Mouse (Mus musculus) lung, postnatal 25 days (tissue): ENCODE measurements around the gene Itga1.

Source experiments
- DNase-seq: peaks from one replicate; pipeline ENCODE4 v3.0.0; 2022; ENCODE audit warnings: low spot score

Itga1 gene

DNA sequence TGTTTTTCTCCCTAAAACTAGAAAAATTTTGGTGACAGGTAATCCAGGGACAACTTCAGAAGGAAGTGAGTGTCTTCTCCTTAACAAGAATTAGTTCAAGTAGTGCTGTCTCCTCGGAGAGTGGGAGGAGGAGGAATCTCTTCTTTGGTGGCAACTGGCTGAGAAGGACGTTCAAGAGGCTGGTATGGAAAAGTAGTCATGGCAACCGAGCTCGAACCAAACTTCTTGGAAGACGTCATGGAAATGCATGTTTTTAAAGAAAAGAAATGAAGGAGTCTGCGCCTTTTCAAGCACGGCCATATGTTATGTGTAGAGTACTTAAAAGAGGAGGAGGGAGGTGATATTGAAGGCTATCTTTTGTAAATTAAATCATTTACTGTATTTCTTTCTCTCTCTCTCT, 49.2 kb downstream of the Itga1 start:
- DNase-seq = no peak

DNA sequence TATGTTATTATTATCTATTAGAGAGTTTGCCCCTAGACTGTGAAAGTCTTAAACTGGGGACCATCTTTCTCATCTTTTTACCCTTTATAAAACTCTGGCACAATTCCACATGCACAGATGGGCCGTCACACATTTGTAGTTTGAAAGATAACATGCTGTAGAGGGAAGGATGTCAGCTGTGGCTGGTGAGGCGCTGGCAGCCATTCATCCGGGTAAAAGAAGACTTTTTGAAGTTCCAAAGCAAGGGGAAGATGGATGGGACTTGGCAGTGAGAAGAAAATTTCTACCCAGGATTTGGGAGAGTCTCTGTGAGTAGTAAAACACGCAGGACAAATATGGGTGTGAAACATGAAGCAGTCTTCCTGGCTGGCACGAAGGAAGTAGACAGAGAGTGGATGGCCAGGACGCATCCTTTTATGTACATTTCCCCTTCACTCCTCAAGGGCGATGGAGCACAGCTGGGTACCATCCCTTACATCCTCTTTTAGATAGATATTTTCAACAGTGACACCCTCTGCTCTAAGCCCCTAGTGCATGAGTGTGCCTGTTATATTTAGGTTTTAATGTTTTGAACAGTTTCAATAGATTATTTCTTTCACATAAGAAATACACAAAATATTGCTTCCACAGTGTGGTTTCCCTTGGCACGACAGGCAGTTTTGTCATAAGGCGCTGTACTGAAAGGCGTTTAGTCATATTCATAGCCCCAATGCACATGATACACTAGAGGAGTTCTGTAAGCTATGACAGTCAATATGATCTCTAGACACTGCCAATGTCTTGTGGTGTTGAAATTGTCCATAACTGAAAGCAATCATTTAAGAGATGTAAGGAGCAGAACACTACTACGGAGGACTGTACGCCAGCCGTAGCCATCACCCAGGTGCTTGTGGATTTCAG, 50.9 kb downstream of the Itga1 start:
- peak; percentile 36 for DNase-seq

DNA sequence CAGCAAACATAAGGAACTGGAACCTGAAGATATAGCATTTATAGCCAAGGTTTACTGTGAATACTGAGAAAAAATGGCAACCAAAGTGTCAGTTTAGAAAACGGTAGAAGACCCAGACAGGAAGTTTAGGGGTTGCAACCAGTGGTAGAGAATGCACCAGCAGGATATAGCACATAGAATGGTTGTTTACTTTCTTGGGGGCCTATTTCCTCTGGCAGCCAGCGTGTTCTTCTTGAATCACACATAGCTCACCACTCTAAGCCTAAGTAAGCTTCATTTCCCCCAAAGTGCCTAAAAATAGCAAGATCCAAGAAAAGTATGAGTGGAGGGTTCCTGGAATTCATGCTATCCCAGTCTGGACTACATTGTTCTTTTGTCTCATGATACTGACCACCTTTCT, 59.1 kb downstream of the Itga1 start:
- DNase-seq = no peak

DNA sequence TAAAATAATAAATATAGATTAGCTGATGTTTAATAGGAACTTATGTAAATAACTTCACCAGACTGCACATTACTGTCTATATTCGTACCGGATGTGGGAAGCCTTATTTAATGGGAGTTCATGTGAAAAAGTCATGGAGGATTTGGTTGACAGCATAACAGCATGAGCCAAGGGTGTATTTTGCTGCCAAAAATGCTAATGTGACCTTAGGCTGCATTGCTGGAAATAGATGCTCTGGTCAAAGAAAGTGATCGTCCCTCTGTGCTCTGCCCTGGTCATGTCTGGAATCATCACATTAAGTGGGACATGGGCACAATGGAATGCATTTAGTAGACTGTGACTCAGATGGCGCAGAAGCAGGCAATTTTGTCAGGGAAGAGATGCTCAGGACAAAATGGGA, 64.5 kb downstream of the Itga1 start:
- no peak for DNase-seq

DNA sequence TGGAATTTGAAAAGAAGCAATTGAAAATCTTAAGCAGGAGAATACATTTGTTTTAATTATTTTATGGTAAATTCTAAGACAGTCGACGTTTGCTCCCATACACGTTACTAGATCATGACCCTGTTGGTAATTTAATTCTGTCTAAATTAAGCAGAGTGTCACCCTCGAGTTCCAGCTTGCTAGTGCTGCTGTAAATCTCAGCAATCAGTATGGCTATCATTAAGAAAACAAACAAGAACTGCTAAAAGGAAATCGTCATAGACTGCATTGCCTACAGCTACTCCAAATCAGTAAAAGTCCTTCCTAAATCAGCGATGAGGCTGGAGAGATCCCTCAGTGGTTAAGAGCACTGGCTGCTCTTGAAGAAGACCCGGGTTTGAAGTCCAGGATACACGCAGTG, 66.4 kb downstream of the Itga1 start:
- DNase-seq = no peak

GRCm38 (mm10) chr13:115033135-115033534, 68.6 kb downstream of the Itga1 start:
- DNase-seq = no peak

DNA sequence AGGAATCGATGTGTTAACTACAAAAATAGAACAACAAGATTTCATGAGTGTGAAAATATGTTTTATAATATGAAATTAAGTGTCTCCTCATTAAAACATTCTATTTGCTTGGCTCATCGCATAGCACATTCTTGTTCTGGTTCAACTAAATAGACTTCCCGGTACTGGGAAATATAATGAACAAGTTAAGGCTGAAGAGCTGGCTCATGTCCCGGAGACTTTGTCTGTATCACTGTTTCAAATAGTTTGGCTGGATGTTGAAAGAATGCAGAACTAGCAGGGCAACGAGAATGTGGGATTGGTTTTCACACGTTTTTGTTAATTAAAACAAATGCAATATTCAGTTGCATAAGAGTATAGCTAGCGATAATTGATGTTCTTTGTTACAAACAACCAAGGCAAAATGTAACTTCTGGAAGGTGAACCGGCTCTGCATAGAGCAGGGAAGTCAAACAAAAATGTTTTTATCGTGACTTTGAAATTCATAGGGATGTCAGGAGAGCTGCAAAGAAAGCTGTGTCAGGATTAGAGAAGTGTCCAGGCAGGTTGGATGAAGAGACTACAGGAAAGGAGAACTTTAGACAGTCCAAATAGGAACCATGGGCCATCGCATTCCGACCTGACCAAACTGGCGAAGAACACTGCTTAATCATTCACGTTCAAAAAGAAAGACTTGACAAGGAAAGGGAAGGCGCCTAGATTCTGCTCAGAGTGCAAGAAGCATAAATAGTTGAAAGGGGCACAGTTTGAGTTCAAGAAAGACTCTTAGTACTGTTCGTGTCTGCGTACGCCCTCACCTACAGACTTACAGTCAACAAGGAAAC, 70.4 kb downstream of the Itga1 start:
- no peak for DNase-seq

GRCm38 (mm10) chr13:115025394-115025793, 76.4 kb downstream of the Itga1 start:
- no peak for DNase-seq

GRCm38 (mm10) chr13:115022117-115022787, 79.5 kb downstream of the Itga1 start:
- DNase-seq = no peak

- no peak for DNase-seq
Measured at GRCm38 (mm10) chr13:115021411-115021810, 80.4 kb downstream of the Itga1 start.

- no peak for DNase-seq
Measured at GRCm38 (mm10) chr13:115020727-115021126, 81.0 kb downstream of the Itga1 start.

DNA sequence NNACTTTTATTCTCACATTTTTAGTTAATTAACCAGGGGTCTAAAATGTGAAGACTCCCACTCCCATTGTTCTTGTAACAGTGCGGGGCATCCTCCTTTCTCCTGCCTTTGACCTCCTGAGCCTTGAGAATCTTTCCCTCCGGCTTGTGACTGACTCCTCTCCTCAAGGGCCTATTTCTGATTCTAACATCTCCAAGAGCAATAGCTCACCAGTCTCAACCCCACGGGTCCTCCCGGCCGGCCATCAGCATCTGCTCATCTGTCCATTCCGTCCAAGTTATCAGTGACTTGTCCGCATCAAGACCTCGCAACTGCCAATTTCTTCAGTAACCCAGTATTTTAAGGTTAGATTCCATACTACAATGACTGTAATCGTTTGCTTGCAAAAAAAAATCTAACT, 84.2 kb downstream of the Itga1 start:
- no peak for DNase-seq

GRCm38 (mm10) chr13:115011547-115011946, 90.2 kb downstream of the Itga1 start:
- DNase-seq = no peak

GRCm38 (mm10) chr13:115006213-115006835, 95.4 kb downstream of the Itga1 start:
- DNase-seq = no peak

- no peak for DNase-seq
Measured at GRCm38 (mm10) chr13:115005342-115005741, 96.4 kb downstream of the Itga1 start.

GRCm38 (mm10) chr13:115003444-115004053, 98.2 kb downstream of the Itga1 start:
- DNase-seq = no peak

GRCm38 (mm10) chr13:115002837-115003236, 98.9 kb downstream of the Itga1 start:
- DNase-seq = no peak

DNA sequence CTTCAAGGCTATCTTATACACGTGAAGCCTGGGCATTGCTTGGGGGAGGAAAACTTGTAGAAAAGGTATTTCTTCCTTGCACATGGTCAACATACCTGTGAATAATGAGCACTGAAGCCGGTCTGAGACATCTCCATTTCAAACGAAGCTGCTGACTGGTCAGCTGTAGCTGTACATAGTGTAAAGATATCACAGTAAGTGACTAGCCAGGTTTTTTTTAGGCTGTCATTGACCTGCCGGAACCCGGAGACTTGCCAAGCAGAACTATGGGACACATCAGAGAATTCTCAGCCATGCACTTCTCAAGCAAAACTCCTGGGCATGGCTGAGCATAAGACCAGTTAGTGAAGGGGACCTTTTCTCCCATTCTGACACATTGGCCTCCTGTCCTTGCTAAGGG, 99.6 kb downstream of the Itga1 start:
- DNase-seq = no peak

- DNase-seq = no peak
Measured at GRCm38 (mm10) chr13:114999582-114999981, 102.2 kb downstream of the Itga1 start.

- DNase-seq = no peak
Measured at GRCm38 (mm10) chr13:114998100-114998499, 103.7 kb downstream of the Itga1 start.

- no peak for DNase-seq
Measured at GRCm38 (mm10) chr13:114992260-114993014, 109.3 kb downstream of the Itga1 start.
